Mouse (Mus musculus): ENCODE measurements at regions not wholly inside any gene's neighbourhood (a gene's known extent, or its start where the extent isn't known, plus 50 kb on each side); places are given as distances from the start of the nearest gene placed in this dataset.

- TF ChIP-seq POLR2A (IDR thresholded peaks at IDR 0.05; ENCODE audit: insufficient read length, low read depth) (no peak), MYOD1 (IDR thresholded peaks at IDR 0.05; ENCODE audit: control insufficient read depth in 1 of 3, insufficient read length in 2 of 3, low read depth in 2 of 3) (no peak), USF1 (IDR thresholded peaks at IDR 0.05; ENCODE audit: low read depth) (no peak), MAX (IDR thresholded peaks at IDR 0.05; ENCODE audit: low read depth) (no peak), E2F4 (IDR thresholded peaks at IDR 0.05; ENCODE audit: insufficient read depth) (no peak), CEBPB (IDR thresholded peaks at IDR 0.05; ENCODE audit: insufficient read depth, poor library complexity, severe bottlenecking) (no peak)
Measured at GRCm38 (mm10) chr16:9113801-9114200, 283.9 kb downstream of the 1810013L24Rik start.

Measured in myocyte (in vitro differentiated cells).